Mouse (Mus musculus) liver, embryonic 14.5 days (tissue): ENCODE data around the gene Gfral. TPM values are rescaled to one million over a fixed set of nuclear protein-coding genes. Genes with fewer than 3 reads are reported as not detected.
"Not testable (repeated sequence)": the region's sequence is repeated elsewhere in the genome, so short reads cannot be mapped to it uniquely, and the experiment has no call there.

Source experiments
- ATAC-seq: fragments of 200-750 bp; cut with Nextera tagmentation; 2 replicates; pipeline ENCODE4 v1.8.0; 2017; ENCODE audit warnings: moderate number of reproducible peaks, mild to moderate bottlenecking, moderate library complexity; ENCODE audit not compliant: insufficient read depth
- DNase-seq, 3 experiments: peaks; one replicate each; pipeline ENCODE4 v3.0.0-alpha.2; 2012 to 2013; ENCODE audit warnings: low read depth in 3 of 3, low spot score in 3 of 3
- H3K27ac ChIP-seq: fragments of 300-500 bp; sonication (generic); 2 replicates; pipeline ENCODE4 v1.5.1; 2014; ENCODE audit warnings: moderate library complexity, mild to moderate bottlenecking, control low read depth, inconsistent platforms
- H3K27me3 ChIP-seq: fragments of 300-500 bp; sonication (generic); 2 replicates; pipeline ENCODE4 v1.6.1; 2014; ENCODE audit warnings: mild to moderate bottlenecking, low read length, moderate library complexity; ENCODE audit not compliant: control insufficient read depth, insufficient read depth
- H3K36me3 ChIP-seq: fragments of 300-500 bp; sonication (generic); replicated peaks from 2 replicates; pipeline ENCODE4 v1.6.1; 2014; ENCODE audit warnings: low read depth; ENCODE audit not compliant: control insufficient read depth, insufficient read depth
- H3K4me1 ChIP-seq, 2 experiments: fragments of 200-500 bp in 1 of 2; fragments of 300-500 bp in 1 of 2; sonication (generic) in 1 of 2; replicated peaks; 2 replicates each; pipeline ENCODE4 v1.6.1; 2012 to 2014; ENCODE audit warnings: antibody characterized with exemption in 1 of 2, inconsistent platforms in 1 of 2, low read length in 1 of 2; ENCODE audit not compliant: control insufficient read depth in 2 of 2, insufficient read depth in 2 of 2
- H3K4me2 ChIP-seq: fragments of 300-500 bp; sonication (generic); 2 replicates; pipeline ENCODE4 v1.6.1; 2014; ENCODE audit warnings: low read depth, mild to moderate bottlenecking, control low read depth, moderate library complexity
- H3K4me3 ChIP-seq, 2 experiments: fragments of 200-500 bp in 1 of 2; fragments of 300-500 bp in 1 of 2; sonication (generic) in 1 of 2; 2 replicates each; pipeline ENCODE4 v1.5.1; 2012 to 2014; ENCODE audit warnings: low read depth in 2 of 2, low read length in 2 of 2, mild to moderate bottlenecking in 2 of 2, control low read depth in 1 of 2, inconsistent platforms in 1 of 2, moderate library complexity in 1 of 2; ENCODE audit not compliant: insufficient read depth in 1 of 2
- H3K9ac ChIP-seq: fragments of 300-500 bp; sonication (generic); replicated peaks from 2 replicates; pipeline ENCODE4 v1.6.1; 2014; ENCODE audit warnings: mild to moderate bottlenecking, control low read depth, moderate library complexity
- H3K9me3 ChIP-seq: fragments of 300-500 bp; sonication (generic); 2 replicates; pipeline ENCODE4 v1.6.1; 2016; ENCODE audit warnings: low read length, mixed read lengths; ENCODE audit not compliant: control insufficient read depth
- CTCF ChIP-seq: IDR thresholded peaks from 2 replicates; pipeline ENCODE4 v1.5.1; 2016; ENCODE audit warnings: antibody characterized with exemption, low read depth, control low read depth
- EP300 ChIP-seq: IDR thresholded peaks from 2 replicates; pipeline ENCODE4 v1.6.1; 2016; ENCODE audit warnings: antibody characterized with exemption, low read depth
- WGBS: fragments of 180-500 bp; shearing (Covaris S2); extraction: QIAGEN DNeasy Blood & Tissue Kit; methylation state at CpG from one replicate; pipeline ENCODE4 v1.1.7; 2014; ENCODE audit not compliant: insufficient replicate concordance; 5-methylcytosine and 5-hydroxymethylcytosine counted together
- polyA plus RNA-seq, 2 experiments: library from polyadenylated mRNA; depleted of rRNA in 1 of 2; stranded (reverse) in 1 of 2; unstranded in 1 of 2; fragments of >200 nt; fragmentation: Nextera tagmentation in 1 of 2; extraction: Ambion mirVana in 1 of 2; gene quantifications; 2 replicates each; pipeline versions ENCODE4 v1.2.1 to v1.2.3; 2012 to 2014

Gfral gene
- polyA plus RNA-seq, 2 experiments = not detected

DNA sequence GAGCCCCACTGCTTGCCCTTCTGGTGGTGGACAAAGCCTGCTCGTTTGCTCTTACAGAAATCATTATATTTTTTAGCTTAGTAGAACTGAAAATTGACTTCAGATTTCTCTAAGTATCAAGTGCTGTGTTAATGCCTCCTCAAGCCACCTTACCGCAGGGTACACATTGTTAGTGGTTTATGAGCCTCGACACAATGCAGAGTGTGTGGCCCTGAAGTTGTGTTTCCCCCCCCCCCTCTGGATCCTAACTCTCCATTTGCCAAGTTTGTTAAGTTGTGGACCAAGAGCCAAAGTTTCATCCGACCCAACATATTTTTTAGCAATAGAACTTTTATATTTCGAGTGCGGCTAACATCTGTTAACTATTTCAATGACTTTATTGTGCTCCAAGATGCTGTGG lies 79.4 kb downstream of the Gfral start:
- Histone ChIP-seq H3K4me1 (no peaks in the 10 kb centered on the region), H3K9ac (no peak overlapping the region), H3K27ac (no peak overlapping the region), H3K27me3 (no peaks in the 10 kb centered on the region), H3K9me3 (no peaks in the 10 kb centered on the region), H3K4me3 (no peak overlapping the region), H3K36me3 (no peaks in the 10 kb centered on the region), H3K4me2 (no peak overlapping the region)
- TF ChIP-seq CTCF (no peak), EP300 (no peak)
- 57% methylated on average over 6 of the region's 6 CpGs for WGBS
- ATAC-seq (no peak), DNase-seq (no peak)

DNA sequence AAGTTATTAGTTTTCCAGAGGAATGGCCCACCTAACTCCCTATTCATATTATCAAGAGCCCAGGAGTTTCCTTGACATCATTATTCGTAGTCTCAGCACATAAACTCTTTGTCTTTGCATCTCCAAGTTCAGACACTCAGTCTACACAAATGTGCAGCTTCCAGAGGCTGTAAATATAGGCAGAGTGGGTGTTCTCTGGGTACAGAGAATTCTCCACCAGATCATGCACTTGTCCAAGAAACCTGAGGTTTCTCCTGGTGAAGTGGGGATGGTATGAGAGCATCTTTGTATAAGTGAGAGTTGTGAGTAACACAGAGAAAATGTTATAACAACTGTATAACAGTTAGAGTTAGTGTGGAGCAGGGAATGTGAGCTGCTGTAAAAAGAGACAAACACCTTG lies 84.1 kb downstream of the Gfral start:
- Histone ChIP-seq H3K4me3 (no peak overlapping the region), H3K36me3 (no peaks in the 10 kb centered on the region), H3K27me3 (no peaks in the 10 kb centered on the region), H3K27ac (no peak overlapping the region), H3K9me3 (no peaks in the 10 kb centered on the region), H3K9ac (no peak overlapping the region), H3K4me1 (no peaks in the 10 kb centered on the region), H3K4me2 (no peak overlapping the region)
- no peak for ATAC-seq
- WGBS = 15% methylated on average over 1 of the region's 1 CpGs
- DNase-seq = no peak
- TF ChIP-seq CTCF (no peak), EP300 (no peak)

DNA sequence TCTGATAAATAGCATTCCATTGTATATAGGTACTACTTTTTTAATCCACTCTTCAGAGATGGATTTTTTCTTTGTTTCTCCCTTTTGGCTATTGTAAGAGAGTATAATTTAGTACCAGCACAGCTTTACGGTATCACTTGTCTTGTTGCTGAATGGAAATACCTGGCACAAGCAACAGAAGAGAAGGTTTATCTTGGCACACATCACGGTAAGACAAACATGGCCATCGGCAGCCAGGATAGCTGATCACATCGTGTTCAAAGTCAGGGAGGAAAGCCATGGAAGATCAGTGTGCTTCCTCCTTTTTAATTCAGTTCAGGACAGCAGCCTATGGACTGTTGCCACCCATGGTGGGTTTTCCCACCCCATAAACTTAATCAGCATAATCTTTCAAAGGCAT lies 89.2 kb downstream of the Gfral start:
- Histone ChIP-seq H3K4me2 (no peak overlapping the region), H3K9ac (no peak overlapping the region), H3K4me1 (no peaks in the 10 kb centered on the region), H3K36me3 (no peaks in the 10 kb centered on the region), H3K9me3 (no peaks in the 10 kb centered on the region), H3K27me3 (no peaks in the 10 kb centered on the region), H3K4me3 (no peak overlapping the region), H3K27ac (no peak overlapping the region)
- 61% methylated on average over 4 of the region's 4 CpGs for WGBS
- TF ChIP-seq EP300 = no peak
- no peak for TF ChIP-seq CTCF
- DNase-seq = no peak
- no peak for ATAC-seq

DNA sequence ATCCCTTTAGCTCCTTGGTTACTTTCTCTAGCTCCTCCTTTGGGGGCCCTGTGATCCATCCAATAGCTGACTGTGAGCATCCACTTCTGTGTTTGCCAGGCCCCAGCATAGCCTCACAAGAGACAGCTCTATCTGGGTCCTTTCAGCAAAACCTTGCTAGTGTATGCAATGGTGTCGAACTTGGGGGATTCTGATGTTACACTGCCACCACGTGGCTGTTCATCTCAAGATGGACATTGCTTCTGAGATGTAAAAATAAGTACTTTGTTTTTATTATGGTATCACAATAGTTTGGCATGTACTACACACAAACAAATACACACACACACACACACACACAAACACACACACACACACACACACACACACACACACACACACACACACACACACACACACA lies 90.6 kb downstream of the Gfral start:
- not testable (repeated sequence) for H3K9ac ChIP-seq, H3K27me3 ChIP-seq, H3K4me2 ChIP-seq, ATAC-seq, H3K27ac ChIP-seq, H3K4me3 ChIP-seq, H3K9me3 ChIP-seq, H3K4me1 ChIP-seq, H3K36me3 ChIP-seq
- peak; percentile 7 to 26 (median 24) for DNase-seq
- 0% methylated on average over 2 of the region's 2 CpGs for WGBS
- peak; percentile 57 for TF ChIP-seq CTCF

Other genes starting within 250 kb of the Gfral start
- 0.10 and 0.13 TPM in 2 replicates for gene Hmgcll1, start 198.8 kb downstream of the Gfral start, polyA plus RNA-seq (2012; rRNA removed)
- 0.15 TPM in 2 replicates for gene Hmgcll1, start 198.8 kb downstream of the Gfral start, polyA plus RNA-seq (2014; fragmentation: Nextera tagmentation; extraction: Ambion mirVana)
- gene Hcrtr2, start 110.2 kb upstream of the Gfral start, polyA plus RNA-seq (2012; rRNA removed) = 0.01 and 0.02 TPM in 2 replicates
- not detected in 2 replicates for gene Hcrtr2, start 110.2 kb upstream of the Gfral start, polyA plus RNA-seq (2014; fragmentation: Nextera tagmentation; extraction: Ambion mirVana)